Mouse (Mus musculus): ENCODE results near the gene Actr1a. TPM values are rescaled to one million over a fixed set of nuclear protein-coding genes. Genes with fewer than 3 reads are reported as not detected.

Gene Actr1a
- 56.1 and 61.2 TPM in 2 replicates for polyA plus RNA-seq (2015; fragmentation: Nextera tagmentation; extraction: Ambion mirVana)

- ATAC-seq (ENCODE audit: low read depth): peak; percentile 93
- H3K9ac ChIP-seq: peak within 1 kb of the TSS; percentile 83
- no peaks in the 10 kb centered on the region for H3K27me3 ChIP-seq
- H3K36me3 ChIP-seq: peaks cover 7% of the 10 kb centered on the region
- WGBS (ENCODE audit: insufficient replicate concordance): under 1% methylated on average over 51 of the region's 51 CpGs
- H3K27ac ChIP-seq: peak within 1 kb of the TSS; percentile 74
- no peaks in the 10 kb centered on the region for H3K9me3 ChIP-seq (replicated peaks)
- H3K4me1 ChIP-seq (replicated peaks): peaks cover 60% of the 10 kb centered on the region
- peak within 1 kb of the TSS; percentile 89 for H3K4me2 ChIP-seq
- H3K4me3 ChIP-seq (replicated peaks): peak within 1 kb of the TSS; percentile 77
- DNase-seq: peak; percentile 95
Observed at GRCm38 (mm10) chr19:46395109-46396009, at the start of gene Actr1a. Actr1a (minus strand) TSS chr19:46395748.

GRCm38 (mm10) chr19:46444209-46444608 lies 48.7 kb upstream of the Actr1a start:
- H3K4me1 ChIP-seq (replicated peaks): peaks cover 30% of the 10 kb centered on the region
- H3K27ac ChIP-seq: no peak overlapping the region
- H3K4me2 ChIP-seq: no peak overlapping the region
- H3K9me3 ChIP-seq (replicated peaks): no peaks in the 10 kb centered on the region
- no peaks in the 10 kb centered on the region for H3K36me3 ChIP-seq
- no peaks in the 10 kb centered on the region for H3K27me3 ChIP-seq
- ATAC-seq (ENCODE audit: low read depth): peak; percentile 66
- no peak overlapping the region for H3K4me3 ChIP-seq (replicated peaks)
- DNase-seq: peak; percentile 68
- WGBS (ENCODE audit: insufficient replicate concordance): 4% methylated on average over 6 of the region's 6 CpGs
- H3K9ac ChIP-seq: no peak overlapping the region

GRCm38 (mm10) chr19:46443509-46443908 lies 48.0 kb upstream of the Actr1a start:
- WGBS (ENCODE audit: insufficient replicate concordance): 59% methylated on average over 6 of the region's 6 CpGs
- Histone ChIP-seq H3K9ac (no peak overlapping the region), H3K4me2 (no peak overlapping the region), H3K9me3 (replicated peaks) (no peaks in the 10 kb centered on the region), H3K4me3 (replicated peaks) (no peak overlapping the region), H3K4me1 (replicated peaks) (peaks cover 28% of the 10 kb centered on the region), H3K27ac (no peak overlapping the region), H3K36me3 (no peaks in the 10 kb centered on the region), H3K27me3 (no peaks in the 10 kb centered on the region)
- no peak for DNase-seq
- ATAC-seq (ENCODE audit: low read depth): no peak

- no peak overlapping the region for H3K4me2 ChIP-seq
- no peak for ATAC-seq (ENCODE audit: low read depth)
- H3K27me3 ChIP-seq: no peaks in the 10 kb centered on the region
- H3K9ac ChIP-seq: no peak overlapping the region
- H3K9me3 ChIP-seq (replicated peaks): no peaks in the 10 kb centered on the region
- 0 out of 2 replicates have a peak, but pooled peaks cover 2% of the 10 kb centered on the region for H3K4me1 ChIP-seq (replicated peaks)
- no peak for DNase-seq
- no peak overlapping the region for H3K27ac ChIP-seq
- H3K4me3 ChIP-seq (replicated peaks): no peak overlapping the region
- no peaks in the 10 kb centered on the region for H3K36me3 ChIP-seq
- 23% methylated on average over 7 of the region's 7 CpGs for WGBS (ENCODE audit: insufficient replicate concordance)
Observed at GRCm38 (mm10) chr19:46435492-46435891, 39.9 kb upstream of the Actr1a start.

GRCm38 (mm10) chr19:46434591-46434990 lies 39.0 kb upstream of the Actr1a start:
- WGBS (ENCODE audit: insufficient replicate concordance): 74% methylated on average over 9 of the region's 9 CpGs
- no peak overlapping the region for H3K4me2 ChIP-seq
- H3K9ac ChIP-seq: no peak overlapping the region
- no peaks in the 10 kb centered on the region for H3K9me3 ChIP-seq (replicated peaks)
- 0 out of 2 replicates have a peak, but pooled peaks cover 2% of the 10 kb centered on the region for H3K4me1 ChIP-seq (replicated peaks)
- no peak overlapping the region for H3K4me3 ChIP-seq (replicated peaks)
- H3K36me3 ChIP-seq: no peaks in the 10 kb centered on the region
- ATAC-seq (ENCODE audit: low read depth) (no peak), DNase-seq (no peak)
- no peak overlapping the region for H3K27ac ChIP-seq
- H3K27me3 ChIP-seq: no peaks in the 10 kb centered on the region

GRCm38 (mm10) chr19:46434148-46434547 lies 38.6 kb upstream of the Actr1a start:
- H3K4me2 ChIP-seq: no peak overlapping the region
- no peaks in the 10 kb centered on the region for H3K9me3 ChIP-seq (replicated peaks)
- no peaks in the 10 kb centered on the region for H3K36me3 ChIP-seq
- H3K27me3 ChIP-seq: no peaks in the 10 kb centered on the region
- no peak overlapping the region for H3K4me3 ChIP-seq (replicated peaks)
- WGBS (ENCODE audit: insufficient replicate concordance): 70% methylated on average over 9 of the region's 9 CpGs
- ATAC-seq (ENCODE audit: low read depth) (no peak), DNase-seq (no peak)
- H3K9ac ChIP-seq: no peak overlapping the region
- no peak overlapping the region for H3K27ac ChIP-seq
- H3K4me1 ChIP-seq (replicated peaks): 0 out of 2 replicates have a peak, but pooled peaks cover 2% of the 10 kb centered on the region

- 74% methylated on average over 7 of the region's 7 CpGs for WGBS (ENCODE audit: insufficient replicate concordance)
- Histone ChIP-seq H3K9me3 (replicated peaks) (no peaks in the 10 kb centered on the region), H3K27ac (no peak overlapping the region), H3K4me1 (replicated peaks) (0 out of 2 replicates have a peak, but pooled peaks cover 2% of the 10 kb centered on the region), H3K27me3 (no peaks in the 10 kb centered on the region), H3K4me3 (replicated peaks) (no peak overlapping the region), H3K9ac (no peak overlapping the region), H3K4me2 (no peak overlapping the region), H3K36me3 (no peaks in the 10 kb centered on the region)
- ATAC-seq (ENCODE audit: low read depth): no peak
- no peak for DNase-seq
Observed at GRCm38 (mm10) chr19:46433712-46434111, 38.2 kb upstream of the Actr1a start.

- ATAC-seq (ENCODE audit: low read depth): no peak
- no peaks in the 10 kb centered on the region for H3K27me3 ChIP-seq
- no peak overlapping the region for H3K27ac ChIP-seq
- 0 out of 2 replicates have a peak, but pooled peaks cover 2% of the 10 kb centered on the region for H3K4me1 ChIP-seq (replicated peaks)
- no peak overlapping the region for H3K9ac ChIP-seq
- H3K4me3 ChIP-seq (replicated peaks): no peak overlapping the region
- 0 out of 2 replicates have a peak, but pooled peaks cover 4% of the 10 kb centered on the region for H3K36me3 ChIP-seq
- no peak for DNase-seq
- no peaks in the 10 kb centered on the region for H3K9me3 ChIP-seq (replicated peaks)
- no peak overlapping the region for H3K4me2 ChIP-seq
Observed at GRCm38 (mm10) chr19:46429250-46429649, 33.7 kb upstream of the Actr1a start.

- H3K36me3 ChIP-seq: 0 out of 2 replicates have a peak, but pooled peaks cover 4% of the 10 kb centered on the region
- DNase-seq: no peak
- no peak overlapping the region for H3K4me3 ChIP-seq (replicated peaks)
- no peak overlapping the region for H3K27ac ChIP-seq
- 81% methylated on average over 12 of the region's 12 CpGs for WGBS (ENCODE audit: insufficient replicate concordance)
- ATAC-seq (ENCODE audit: low read depth): no peak
- no peaks in the 10 kb centered on the region for H3K27me3 ChIP-seq
- no peaks in the 10 kb centered on the region for H3K9me3 ChIP-seq (replicated peaks)
- H3K9ac ChIP-seq: no peak overlapping the region
- 0 out of 2 replicates have a peak, but pooled peaks cover 5% of the 10 kb centered on the region for H3K4me1 ChIP-seq (replicated peaks)
- H3K4me2 ChIP-seq: no peak overlapping the region
Observed at GRCm38 (mm10) chr19:46426488-46426887, 30.9 kb upstream of the Actr1a start.

- ATAC-seq (ENCODE audit: low read depth): no peak
- H3K4me1 ChIP-seq (replicated peaks): 0 out of 2 replicates have a peak, but pooled peaks cover 3% of the 10 kb centered on the region
- H3K36me3 ChIP-seq: 0 out of 2 replicates have a peak, but pooled peaks cover 4% of the 10 kb centered on the region
- no peak overlapping the region for H3K27ac ChIP-seq
- no peak for DNase-seq
- H3K4me2 ChIP-seq: no peak overlapping the region
- no peak overlapping the region for H3K4me3 ChIP-seq (replicated peaks)
- H3K9ac ChIP-seq: no peak overlapping the region
- WGBS (ENCODE audit: insufficient replicate concordance): 86% methylated on average over 8 of the region's 8 CpGs
- H3K9me3 ChIP-seq (replicated peaks): no peaks in the 10 kb centered on the region
- H3K27me3 ChIP-seq: no peaks in the 10 kb centered on the region
Observed at GRCm38 (mm10) chr19:46425266-46425665, 29.7 kb upstream of the Actr1a start.

- Histone ChIP-seq H3K27ac (no peak overlapping the region; the same call in 1 of the 2 replicates), H3K9me3 (replicated peaks) (no peaks in the 10 kb centered on the region), H3K4me2 (no peak overlapping the region), H3K9ac (no peak overlapping the region), H3K27me3 (no peaks in the 10 kb centered on the region), H3K36me3 (0 out of 2 replicates have a peak, but pooled peaks cover 4% of the 10 kb centered on the region), H3K4me1 (replicated peaks) (0 out of 2 replicates have a peak, but pooled peaks cover 3% of the 10 kb centered on the region), H3K4me3 (replicated peaks) (no peak overlapping the region)
- 64% methylated on average over 11 of the region's 11 CpGs for WGBS (ENCODE audit: insufficient replicate concordance)
- ATAC-seq (ENCODE audit: low read depth) (no peak), DNase-seq (no peak)
Observed at GRCm38 (mm10) chr19:46422384-46423338, 27.1 kb upstream of the Actr1a start.

Data from liver, embryonic 13.5 days (tissue).